Mouse (Mus musculus): ENCODE results near the gene Psmb5. TPM values are rescaled to one million over a fixed set of nuclear protein-coding genes. Genes with fewer than 3 reads are reported as not detected.
A peak's percentile ranks its signal among the peaks of the same experiment; 100 is the strongest.

Psmb5 gene
- total RNA-seq, 1 experiment from 2014 or later, result 56.3 TPM

- no peak for ATAC-seq (replicated peaks; ENCODE audit: low read depth, poor library complexity, severe bottlenecking)
Measured at GRCm38 (mm10) chr14:54594631-54595414, 23.0 kb downstream of the Psmb5 start.

GRCm38 (mm10) chr14:54594055-54594454, 23.8 kb downstream of the Psmb5 start:
- no peak for ATAC-seq (replicated peaks; ENCODE audit: low read depth, poor library complexity, severe bottlenecking)

DNA sequence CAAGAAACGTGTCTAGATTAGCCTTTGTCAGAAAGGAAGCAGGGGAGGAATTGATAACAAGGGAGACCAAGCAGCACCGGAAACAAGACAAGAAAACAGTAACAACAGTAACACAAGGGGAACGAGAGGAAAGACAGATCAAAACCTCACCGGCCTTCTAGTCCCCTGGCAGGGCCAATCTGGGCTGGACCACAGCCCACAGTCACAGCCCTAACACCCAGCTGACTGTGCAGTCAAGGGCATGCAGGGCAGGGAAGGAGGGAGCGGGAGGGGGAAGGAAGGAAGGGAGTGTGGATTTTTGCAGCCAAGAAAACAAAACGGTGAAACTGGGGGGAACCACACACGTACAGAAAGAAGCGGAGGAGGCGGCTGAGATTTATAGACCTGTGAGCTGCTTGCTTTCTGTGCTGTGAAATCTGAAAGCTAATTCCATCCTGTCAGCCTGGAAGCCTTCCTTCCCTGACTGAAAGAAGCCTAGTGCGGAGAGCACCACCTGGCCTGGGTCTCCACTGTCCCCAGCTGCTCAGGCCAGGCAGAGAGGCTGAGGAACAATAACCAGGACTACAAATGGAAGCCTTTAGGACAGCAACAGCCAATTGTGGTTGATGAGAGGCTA, 25.4 kb downstream of the Psmb5 start:
- peak; percentile 88 for ATAC-seq (replicated peaks; ENCODE audit: low read depth, poor library complexity, severe bottlenecking)

- no peak for ATAC-seq (replicated peaks; ENCODE audit: low read depth, poor library complexity, severe bottlenecking)
Measured at GRCm38 (mm10) chr14:54591056-54591455, 26.8 kb downstream of the Psmb5 start.

DNA sequence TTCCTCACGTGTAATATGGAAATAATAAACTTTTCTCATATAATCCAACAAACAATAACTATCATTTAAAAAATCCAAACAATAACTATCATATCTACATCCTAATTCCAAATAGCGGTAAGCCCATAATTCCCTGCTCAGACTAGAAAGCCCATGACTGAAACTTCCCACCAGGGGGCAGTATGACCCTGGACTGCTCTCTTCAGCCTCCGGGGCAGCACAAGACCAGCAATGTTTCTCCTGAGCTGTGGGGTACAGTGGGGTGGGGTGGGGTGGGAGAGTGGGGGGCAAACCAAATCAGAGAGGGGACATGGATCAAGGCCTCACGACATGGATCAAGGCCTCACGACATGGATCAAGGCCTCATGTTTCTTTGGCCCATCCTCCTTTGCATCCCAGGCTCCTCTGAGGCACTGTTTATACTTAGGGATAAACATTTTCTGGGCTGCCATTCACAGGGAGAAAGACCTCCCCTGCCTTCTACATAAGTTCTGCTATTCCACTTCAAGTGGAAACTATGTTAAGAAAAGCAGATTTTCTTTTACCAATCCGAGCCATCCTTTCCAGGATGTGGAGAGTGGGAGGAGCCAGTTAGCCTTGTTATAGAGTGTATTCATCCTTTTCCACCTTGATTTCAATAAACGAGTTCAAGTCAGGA, 34.0 kb downstream of the Psmb5 start:
- peak; percentile 81; the same call in 1 of the 2 replicates for ATAC-seq (replicated peaks; ENCODE audit: low read depth, poor library complexity, severe bottlenecking)

GRCm38 (mm10) chr14:54582536-54582935, 35.3 kb downstream of the Psmb5 start:
- no peak for ATAC-seq (replicated peaks; ENCODE audit: low read depth, poor library complexity, severe bottlenecking)

- ATAC-seq (replicated peaks; ENCODE audit: low read depth, poor library complexity, severe bottlenecking), result peak; percentile 43; the same call in 1 of the 2 replicates
Measured at GRCm38 (mm10) chr14:54579638-54580037, 38.2 kb downstream of the Psmb5 start.

- peak; percentile 66 for ATAC-seq (replicated peaks; ENCODE audit: low read depth, poor library complexity, severe bottlenecking)
Measured at GRCm38 (mm10) chr14:54578063-54578462, 39.8 kb downstream of the Psmb5 start.

GRCm38 (mm10) chr14:54577089-54577982, 40.5 kb downstream of the Psmb5 start, which contains the start of gene Ajuba:
Ajuba (minus strand) TSS chr14:54577558.
- ATAC-seq (replicated peaks; ENCODE audit: low read depth, poor library complexity, severe bottlenecking), result peak; percentile 63

DNA sequence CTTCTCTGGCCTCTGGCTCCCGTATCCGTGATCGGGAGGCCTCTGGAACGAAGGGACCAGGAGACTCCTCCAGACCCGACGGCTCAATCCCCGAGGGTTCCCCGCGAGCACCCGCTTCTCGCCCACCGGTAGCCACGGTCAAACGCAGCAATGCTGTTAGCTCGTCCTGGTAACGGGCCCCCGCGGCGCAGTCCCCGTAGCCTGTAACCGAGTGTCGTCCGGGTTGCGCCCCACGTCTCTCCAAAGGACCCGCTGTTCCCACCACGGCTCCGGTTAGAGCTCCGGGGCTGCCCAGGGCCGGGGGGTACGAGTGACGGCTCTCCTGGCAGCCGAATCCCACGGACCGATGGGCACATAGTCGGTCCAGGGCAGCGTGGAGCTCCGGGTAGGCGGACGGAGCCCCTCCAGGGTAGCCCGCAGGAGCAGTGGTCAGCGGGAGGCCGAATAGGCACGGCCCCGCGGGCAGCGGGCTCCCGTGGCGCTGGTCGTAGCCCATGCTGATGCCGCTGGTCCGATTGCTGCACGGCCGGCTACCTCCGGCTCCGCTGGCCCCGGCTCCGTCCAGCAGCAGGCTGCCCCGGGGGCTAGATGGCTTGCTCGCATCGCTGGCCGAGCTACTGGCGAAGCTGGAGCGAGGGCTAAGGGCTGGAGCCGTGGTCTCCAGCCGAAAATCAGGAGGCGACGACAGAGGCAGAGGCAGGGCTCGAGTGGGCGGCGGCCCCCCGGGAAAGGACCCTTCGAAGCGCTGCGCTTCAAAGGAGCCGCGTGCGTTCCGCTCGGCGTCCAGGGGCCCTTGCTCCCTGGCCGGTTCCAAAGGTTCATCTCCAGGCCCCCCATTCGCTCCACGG, 41.4 kb downstream of the Psmb5 start:
- ATAC-seq (replicated peaks; ENCODE audit: low read depth, poor library complexity, severe bottlenecking), result no peak

DNA sequence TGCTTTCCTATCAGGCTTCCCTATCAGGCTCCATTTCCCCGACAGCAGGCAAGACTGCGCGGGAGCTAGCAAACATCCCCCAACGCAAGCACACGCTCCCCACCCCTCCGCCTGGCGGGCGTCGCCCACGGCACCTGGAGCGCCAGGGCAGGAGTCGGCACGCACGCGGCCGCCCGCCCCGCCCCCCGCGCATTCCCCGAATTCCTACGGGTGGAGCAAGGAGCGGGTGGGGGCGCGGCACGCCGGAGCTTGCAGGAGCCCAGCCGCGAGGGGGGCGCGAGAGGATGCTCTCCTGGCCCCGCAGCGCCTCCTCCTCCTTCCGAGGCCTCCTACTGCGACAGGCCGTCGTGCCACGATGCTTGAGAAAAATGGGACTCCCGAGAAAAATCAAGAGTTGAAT, 42.2 kb downstream of the Psmb5 start:
- ATAC-seq (replicated peaks; ENCODE audit: low read depth, poor library complexity, severe bottlenecking), result no peak

GRCm38 (mm10) chr14:54575031-54575430, 42.8 kb downstream of the Psmb5 start:
- ATAC-seq (replicated peaks; ENCODE audit: low read depth, poor library complexity, severe bottlenecking), result no peak

DNA sequence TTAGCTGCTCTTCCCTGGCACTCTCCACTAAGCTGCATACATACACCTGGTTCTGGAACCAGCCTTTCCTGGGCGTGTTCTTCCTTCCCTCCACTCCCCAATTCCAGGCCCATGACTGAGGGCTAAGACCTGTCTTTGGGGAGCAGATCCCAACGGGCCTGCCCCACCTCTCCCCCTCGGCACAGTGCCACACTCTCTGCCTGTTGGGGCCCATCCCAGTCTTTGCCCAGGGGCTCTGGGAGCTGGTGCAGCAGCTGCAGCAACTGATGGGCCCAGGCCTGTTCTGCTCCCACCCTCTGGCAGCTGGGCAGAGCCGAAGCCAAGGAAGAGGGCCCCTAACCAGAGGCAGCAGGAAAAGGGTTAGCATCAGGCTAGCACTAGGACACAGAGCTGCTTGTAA, 43.6 kb downstream of the Psmb5 start:
- no peak for ATAC-seq (replicated peaks; ENCODE audit: low read depth, poor library complexity, severe bottlenecking)

- ATAC-seq (replicated peaks; ENCODE audit: low read depth, poor library complexity, severe bottlenecking), result no peak
Measured at GRCm38 (mm10) chr14:54572790-54573736, 44.8 kb downstream of the Psmb5 start.

DNA sequence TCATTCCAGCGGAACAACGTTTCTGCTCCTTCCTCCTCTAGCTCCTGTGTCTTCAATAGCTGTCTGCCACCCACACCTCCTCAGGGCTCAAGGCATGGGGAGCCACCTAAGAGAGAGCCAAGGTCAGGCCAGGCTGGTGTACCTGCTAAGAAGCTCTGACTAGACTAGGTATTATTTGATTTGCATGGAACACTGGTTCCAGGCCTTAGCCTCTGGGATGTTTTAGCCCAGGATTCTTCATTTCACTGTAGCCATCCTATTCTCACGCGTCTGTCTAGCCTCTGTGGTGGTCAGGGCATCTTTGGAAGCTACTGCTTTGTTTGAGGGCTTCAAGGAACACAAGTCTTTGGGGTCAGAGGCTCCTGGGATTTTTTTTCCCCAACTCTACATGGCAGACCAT, 45.7 kb downstream of the Psmb5 start:
- no peak for ATAC-seq (replicated peaks; ENCODE audit: low read depth, poor library complexity, severe bottlenecking)

- no peak for ATAC-seq (replicated peaks; ENCODE audit: low read depth, poor library complexity, severe bottlenecking)
Measured at GRCm38 (mm10) chr14:54569451-54570392, 48.1 kb downstream of the Psmb5 start.
